27 mouse cellular contexts compared by ENCODE assay signal in genomic region chr11:77021749-77022396, GRCm38 (mm10). TPM values are rescaled to one million over a fixed set of nuclear protein-coding genes. Genes with fewer than 3 reads are reported as not detected.
A peak's percentile ranks its signal among the peaks of the same experiment; 100 is the strongest.
DNase-seq lines count a peak whose midpoint lies in the region; ATAC-seq and TF ChIP-seq lines count a peak whose summit lies in the region.
"Had no signal": no experiment of that assay in that cellular context is flagged by ENCODE, and none has a peak within 500 bp of the region (broad histone marks: within the 10 kb centered on the region; RNA-seq: fewer than 3 reads in every experiment).

No protein-coding gene starts in this region.

- H3K4me1 ChIP-seq in kidney, adult 2 months (ENCODE audit: control insufficient read depth, insufficient read depth, low read length) = no peaks in the 10 kb centered on the region
- no peaks in the 10 kb centered on the region for H3K4me1 ChIP-seq in kidney, embryonic 14.5 days (ENCODE audit: control insufficient read depth, insufficient read depth, low read length)
- peaks cover 20% of the 10 kb centered on the region for H3K4me1 ChIP-seq in intestine, embryonic 16.5 days (ENCODE audit: control insufficient read depth, insufficient read depth, low read length)
- H3K4me1 ChIP-seq in liver, embryonic 16.5 days (ENCODE audit: control insufficient read depth, low read depth, low read length) = no peaks in the 10 kb centered on the region; the same call in 1 of the 2 replicates
- H3K4me1 ChIP-seq: forebrain, embryonic 13.5 days; hindbrain, embryonic 10.5 days had no signal

- peak; percentile 43 for DNase-seq in kidney, adult 2 months
- DNase-seq in kidney, postnatal 36 days = peak; percentile 48 to 50
- DNase-seq in layer of hippocampus, postnatal 36 days = no peak
- DNase-seq in urinary bladder, postnatal 10 days (ENCODE audit: low spot score) = no peak
- DNase-seq: adrenal gland, adult 2 months; B cell, adult 2 months; cerebellum, adult 11-12 months; cerebellum, postnatal 10 days; gastrocnemius, adult 2 months; lung, postnatal 4 days; midbrain, embryonic 14.5 days; right cerebral cortex, postnatal 14 days; spleen, adult 18-20 months; thymus, postnatal 25 days had no signal

- 61% methylated on average over 9 of the region's 9 CpGs for WGBS in kidney, adult 2 months
- WGBS in kidney, embryonic 14.5 days = 88% methylated on average over 9 of the region's 9 CpGs
- WGBS in intestine, embryonic 16.5 days = 53% methylated on average over 9 of the region's 9 CpGs
- WGBS in liver, embryonic 16.5 days (ENCODE audit: insufficient replicate concordance) = 56% methylated on average over 9 of the region's 9 CpGs

- no peak overlapping the region for H3K9ac ChIP-seq in kidney, embryonic 14.5 days (ENCODE audit: low read depth, low read length)
- no peak overlapping the region for H3K9ac ChIP-seq in intestine, embryonic 16.5 days (ENCODE audit: low read depth, low read length)
- H3K9ac ChIP-seq in liver, embryonic 16.5 days (ENCODE audit: low read depth, low read length) = no peak overlapping the region
- H3K9ac ChIP-seq: forebrain, embryonic 13.5 days had no signal

- no peak overlapping the region for H3K4me3 ChIP-seq in kidney, adult 2 months (ENCODE audit: insufficient read depth, low read depth, low read length)
- H3K4me3 ChIP-seq in kidney, embryonic 14.5 days (ENCODE audit: low read length) = no peak overlapping the region
- H3K4me3 ChIP-seq in intestine, embryonic 16.5 days (ENCODE audit: low read length) = no peak overlapping the region
- H3K4me3 ChIP-seq in liver, embryonic 16.5 days (ENCODE audit: low read depth, low read length) = no peak overlapping the region
- H3K4me3 ChIP-seq: forebrain, embryonic 13.5 days; gastrocnemius, adult 2 months; hindbrain, embryonic 10.5 days had no signal

- no peak overlapping the region for H3K4me2 ChIP-seq in kidney, embryonic 14.5 days (replicated peaks; ENCODE audit: low read depth, low read length)
- 0 out of 2 replicates have a peak overlapping the region, but pooled peaks have one; percentile 18 for H3K4me2 ChIP-seq in intestine, embryonic 16.5 days (ENCODE audit: low read depth, low read length)
- peak overlapping the region; percentile 21; the same call in 1 of the 2 replicates for H3K4me2 ChIP-seq in liver, embryonic 16.5 days (ENCODE audit: low read depth, low read length)
- H3K4me2 ChIP-seq: forebrain, embryonic 13.5 days; heart, embryonic 11.5 days had no signal

- no peaks in the 10 kb centered on the region for H3K27me3 ChIP-seq in kidney, adult 2 months (replicated peaks; ENCODE audit: control insufficient read depth, insufficient read depth, low read length)
- no peaks in the 10 kb centered on the region for H3K27me3 ChIP-seq in kidney, embryonic 14.5 days (ENCODE audit: control insufficient read depth, insufficient read depth, low read length)
- no peaks in the 10 kb centered on the region for H3K27me3 ChIP-seq in intestine, embryonic 16.5 days (replicated peaks; ENCODE audit: control insufficient read depth, insufficient read depth, low read length)
- no peaks in the 10 kb centered on the region for H3K27me3 ChIP-seq in liver, embryonic 16.5 days (ENCODE audit: control insufficient read depth, insufficient read depth, low read depth, low read length)
- H3K27me3 ChIP-seq: forebrain, embryonic 13.5 days had no signal

- H3K27ac ChIP-seq in kidney, adult 2 months (ENCODE audit: insufficient read depth, low read depth, low read length) = no peak overlapping the region
- H3K27ac ChIP-seq in kidney, embryonic 14.5 days (ENCODE audit: low read depth, low read length) = no peak overlapping the region
- peak overlapping the region; percentile 42; the same call in 1 of the 2 replicates for H3K27ac ChIP-seq in intestine, embryonic 16.5 days (ENCODE audit: low read length)
- H3K27ac ChIP-seq in liver, embryonic 16.5 days (ENCODE audit: low read length) = no peak overlapping the region
- H3K27ac ChIP-seq: forebrain, embryonic 13.5 days; gastrocnemius, adult 2 months; hindbrain, embryonic 10.5 days; hindbrain, postnatal 0 days had no signal

- TF ChIP-seq CTCF in kidney, adult 2 months (conservative IDR thresholded peaks at IDR 0.05; ENCODE audit: insufficient read depth, insufficient read length, low read depth, low read length) = no peak

- no peak for ATAC-seq in kidney, embryonic 14.5 days (ENCODE audit: low FRiP score, low TSS enrichment)
- peak; percentile 84 for ATAC-seq in intestine, embryonic 16.5 days
- ATAC-seq in liver, embryonic 16.5 days (ENCODE audit: low read depth) = peak; percentile 88
- ATAC-seq in erythroid progenitor cell, adult 5-6 weeks (replicated peaks; ENCODE audit: low FRiP score, poor library complexity, severe bottlenecking) = no peak
- ATAC-seq: forebrain, embryonic 13.5 days; hindbrain, postnatal 0 days had no signal

- no peaks in the 10 kb centered on the region for H3K9me3 ChIP-seq in kidney, embryonic 14.5 days (ENCODE audit: control insufficient read depth, low read length)
- no peaks in the 10 kb centered on the region for H3K9me3 ChIP-seq in intestine, embryonic 16.5 days (ENCODE audit: control insufficient read depth, low read length)
- no peaks in the 10 kb centered on the region for H3K9me3 ChIP-seq in liver, embryonic 16.5 days (replicated peaks; ENCODE audit: control insufficient read depth, low read length)
- H3K9me3 ChIP-seq: forebrain, embryonic 13.5 days; G1E; hindbrain, embryonic 10.5 days had no signal

- TF ChIP-seq POLR2A in kidney, adult 2 months (IDR thresholded peaks at IDR 0.05; ENCODE audit: low read depth, low read length) = no peak

- no peaks in the 10 kb centered on the region for H3K36me3 ChIP-seq in kidney, adult 2 months (ENCODE audit: control insufficient read depth, insufficient read depth, low read length)
- no peaks in the 10 kb centered on the region for H3K36me3 ChIP-seq in kidney, embryonic 14.5 days (ENCODE audit: control insufficient read depth, insufficient read depth, low read length)
- H3K36me3 ChIP-seq in intestine, embryonic 16.5 days (ENCODE audit: control insufficient read depth, insufficient read depth, low read length) = no peaks in the 10 kb centered on the region; the same call in 1 of the 2 replicates
- no peaks in the 10 kb centered on the region for H3K36me3 ChIP-seq in liver, embryonic 16.5 days (ENCODE audit: control insufficient read depth, insufficient read depth)
- H3K36me3 ChIP-seq: G1E; hindbrain, embryonic 10.5 days had no signal

RNA-seq across cellular contexts. Expression of gene Slc6a4, which starts 23.5 kb away (rescaled TPM):
- polyA plus RNA-seq in kidney, adult 2 months (2012; rRNA removed) = 12.8 and 14.6 TPM in 2 replicates
- 1.1 and 2.2 TPM in 2 replicates for polyA plus RNA-seq in kidney, embryonic 14.5 days (2014; fragmentation: Nextera tagmentation; extraction: Ambion mirVana)
- 24.4 and 28.3 TPM in 2 replicates for polyA plus RNA-seq in intestine, embryonic 16.5 days (2015; fragmentation: Nextera tagmentation; extraction: Ambion mirVana)
- 1.7 and 1.9 TPM in 2 replicates for polyA plus RNA-seq in liver, embryonic 16.5 days (2015; fragmentation: Nextera tagmentation; extraction: Ambion mirVana)
- not detected for total RNA-seq in layer of hippocampus, postnatal 36 days (2021)
- total RNA-seq in erythroid progenitor cell, adult 5-6 weeks (2015; ENCODE audit: low replicate concordance) = 2.2 TPM in 1 of 2 replicates, not detected in the other
- total RNA-seq in erythroid progenitor cell, adult 5-6 weeks (2017; ENCODE audit: low replicate concordance) = not detected in 2 replicates
- total RNA-seq: CH12.LX; granulocyte monocyte progenitor cell, adult 5-6 weeks; left cerebral cortex, adult 18-20 months; left cerebral cortex, postnatal 25 days had no signal
- polyA plus RNA-seq: G1E had no signal

RNA-seq across cellular contexts. Expression of gene Nsrp1, which starts 56.4 kb away (rescaled TPM):
- 1.3 and 1.8 TPM in 2 replicates for polyA plus RNA-seq in kidney, adult 2 months (2012; rRNA removed)
- polyA plus RNA-seq in kidney, embryonic 14.5 days (2014; fragmentation: Nextera tagmentation; extraction: Ambion mirVana) = 78.5 and 88.1 TPM in 2 replicates
- 43.0 and 50.4 TPM in 2 replicates for polyA plus RNA-seq in intestine, embryonic 16.5 days (2015; fragmentation: Nextera tagmentation; extraction: Ambion mirVana)
- polyA plus RNA-seq in liver, embryonic 16.5 days (2015; fragmentation: Nextera tagmentation; extraction: Ambion mirVana) = 22.2 and 26.6 TPM in 2 replicates
- 10 to 100 TPM; 16.3 to 17.8 TPM for total RNA-seq in layer of hippocampus, postnatal 36 days (2021)
- 10.5 and 44.7 TPM in 2 replicates for total RNA-seq in erythroid progenitor cell, adult 5-6 weeks (2015; ENCODE audit: low replicate concordance)
- 4.1 and 13.5 TPM in 2 replicates for total RNA-seq in erythroid progenitor cell, adult 5-6 weeks (2017; ENCODE audit: low replicate concordance)

Comparison
In these comparisons a context has a peak if more than half of its experiments do, and no peak if none do; other contexts are left out.
1. DNase-seq: peak in kidney, adult 2 months (single experiment) and kidney, postnatal 36 days (2 of 2); none in layer of hippocampus, postnatal 36 days (0 of 2) and urinary bladder, postnatal 10 days (single experiment).
2. ATAC-seq: peak in intestine, embryonic 16.5 days (single experiment) and liver, embryonic 16.5 days (single experiment); none in kidney, embryonic 14.5 days (single experiment) and erythroid progenitor cell, adult 5-6 weeks (single experiment).